Mouse (Mus musculus) right cerebral cortex, adult 18-20 months (tissue): ENCODE results near the gene Pola2.
A peak's percentile ranks its signal among the peaks of the same experiment; 100 is the strongest.

Experiments
- DNase-seq: peaks from one replicate; pipeline ENCODE4 v3.0.0; 2022; ENCODE audit warnings: mixed read lengths

The Pola2 gene

DNA sequence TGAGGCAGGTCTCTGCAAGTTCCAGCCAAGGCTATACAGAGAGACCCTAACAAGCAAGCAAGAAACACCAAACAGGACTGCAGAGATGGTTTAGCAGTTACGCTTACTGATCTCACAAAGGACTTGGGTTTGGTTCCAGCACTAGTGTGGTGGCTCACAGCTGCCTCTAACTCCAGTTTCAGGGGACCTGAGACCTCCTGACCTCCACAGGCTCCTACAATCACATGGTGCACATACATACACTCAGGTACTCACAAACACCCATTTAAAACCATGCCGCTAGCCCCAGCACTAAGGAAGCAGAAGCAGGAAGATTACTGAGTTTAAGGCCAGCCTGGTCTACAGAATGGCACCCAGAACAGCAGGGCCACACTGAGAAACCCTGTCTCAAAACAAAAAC lies 802 bp upstream of the Pola2 start:
- DNase-seq, result no peak

DNA sequence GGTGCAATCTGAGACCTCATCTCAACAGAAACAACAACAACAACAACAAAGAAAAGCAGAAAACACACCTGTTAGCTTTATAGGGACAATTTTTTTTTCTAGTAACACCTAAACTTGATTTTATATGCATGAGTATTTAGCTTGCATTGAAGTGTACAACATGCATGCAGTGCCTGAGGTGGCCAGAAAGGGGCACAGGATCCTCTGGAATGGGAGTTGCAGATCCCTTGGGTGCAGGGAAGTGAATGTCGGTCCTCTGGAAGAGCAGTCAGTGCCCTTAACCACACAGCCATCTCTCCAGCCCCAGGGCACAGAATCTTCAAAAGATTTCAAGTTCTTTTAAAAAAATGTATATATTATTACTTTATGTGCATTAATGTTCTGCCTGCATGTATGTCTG lies 1.4 kb downstream of the Pola2 start:
- no peak for DNase-seq

DNA sequence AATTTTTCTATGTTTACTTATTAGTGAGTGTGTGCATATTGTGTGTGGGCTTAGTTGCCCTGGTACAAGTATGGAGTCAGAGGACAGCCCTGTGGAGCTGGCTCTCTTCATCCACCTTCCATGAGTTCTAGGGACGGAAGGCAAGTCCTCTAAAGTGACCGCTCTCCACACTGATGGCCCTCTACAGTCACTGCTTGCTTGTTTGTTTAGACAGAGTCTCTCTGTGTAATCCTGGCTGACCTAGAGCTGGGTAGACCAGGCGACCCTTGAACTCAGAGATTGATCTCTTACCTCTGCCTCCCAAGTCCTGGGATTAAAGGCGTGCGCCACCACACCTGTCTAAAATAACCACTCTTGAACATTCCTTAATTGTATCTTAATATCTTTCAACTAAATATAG lies 6.6 kb downstream of the Pola2 start:
- DNase-seq, result no peak

DNA sequence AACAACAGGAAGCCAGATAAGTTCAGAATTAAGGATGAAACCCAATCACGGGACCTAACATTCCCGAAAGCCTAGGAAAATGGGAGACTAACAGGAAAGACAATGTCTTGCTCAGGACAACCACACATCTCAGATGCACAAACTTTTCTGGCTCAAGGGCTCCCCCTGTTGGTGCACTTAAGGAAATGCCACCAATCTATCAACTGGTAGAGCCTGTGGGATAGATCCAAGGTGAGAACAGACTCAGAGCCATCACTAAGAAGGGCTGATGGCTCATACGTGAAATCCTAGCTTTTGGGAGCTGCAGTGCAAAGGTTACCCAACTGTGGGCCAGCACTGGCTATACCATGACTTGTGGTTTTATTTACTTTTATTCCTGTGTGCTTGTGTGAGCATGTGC lies 7.3 kb downstream of the Pola2 start:
- DNase-seq, result peak; percentile 78

DNA sequence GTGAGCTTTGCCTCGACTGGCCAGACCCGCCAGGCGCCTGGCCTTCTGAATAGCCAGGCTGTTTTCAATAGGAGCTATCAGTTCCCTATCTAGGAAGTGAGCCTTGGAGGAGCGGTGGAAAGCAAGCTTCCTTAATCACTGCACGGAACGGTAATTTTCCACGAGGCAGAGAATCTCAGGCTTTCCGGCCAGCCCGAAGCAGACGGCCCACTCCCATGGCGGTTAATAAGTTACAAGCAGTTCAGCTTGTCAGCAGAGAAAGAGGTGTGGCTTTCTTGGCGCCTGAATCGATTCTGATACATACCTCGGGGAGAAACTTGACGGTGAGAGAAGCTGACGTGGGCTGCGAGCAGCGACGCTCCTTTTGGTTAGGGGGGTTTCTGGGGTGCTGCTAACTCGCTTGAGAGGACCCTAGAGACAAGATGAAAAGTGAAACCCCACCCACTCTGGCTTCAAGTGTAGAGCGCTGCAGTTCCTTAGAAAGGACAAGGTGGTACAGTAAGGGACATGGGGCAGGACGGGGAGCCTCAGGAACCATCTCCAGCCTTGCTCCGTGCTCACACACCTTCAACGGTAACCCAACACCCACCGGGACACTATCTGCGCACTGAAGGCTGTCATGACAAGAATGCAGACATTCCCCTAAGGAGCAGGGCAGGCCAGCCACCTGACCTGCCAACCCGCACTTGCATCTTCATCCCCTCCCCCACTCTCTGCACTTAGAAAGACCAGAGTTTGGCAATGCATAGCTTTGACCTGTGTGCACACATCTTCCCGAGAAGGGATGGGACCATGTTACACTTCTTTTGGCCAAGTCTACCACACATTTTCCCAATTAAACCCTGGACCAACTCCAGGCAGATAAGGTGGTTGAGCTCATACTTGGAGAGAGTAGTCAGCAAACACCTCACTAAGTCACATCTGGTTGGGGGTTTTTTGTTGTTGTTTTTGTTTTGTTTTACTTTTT lies 8.0 kb downstream of the Pola2 start:
- no peak for DNase-seq

DNA sequence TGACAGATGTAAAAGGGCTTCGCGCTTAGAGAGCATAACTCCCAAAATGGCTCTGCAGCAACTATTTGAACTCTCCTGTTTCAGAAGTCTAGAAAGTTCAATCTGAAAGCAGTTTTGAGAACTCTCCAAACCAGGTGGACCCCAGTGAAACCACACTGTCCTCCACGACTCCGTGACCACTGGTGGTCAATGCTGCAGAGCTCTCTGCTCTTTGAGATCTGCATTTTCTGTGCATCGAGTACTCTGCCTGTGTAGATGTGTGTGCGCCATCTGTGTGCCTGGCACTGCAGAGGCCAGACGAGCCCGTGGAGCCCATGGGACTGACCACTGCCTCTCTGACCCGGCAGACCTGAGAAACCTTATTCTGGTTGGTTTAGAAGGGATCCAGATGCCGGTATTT lies 9.1 kb downstream of the Pola2 start:
- no peak for DNase-seq

DNA sequence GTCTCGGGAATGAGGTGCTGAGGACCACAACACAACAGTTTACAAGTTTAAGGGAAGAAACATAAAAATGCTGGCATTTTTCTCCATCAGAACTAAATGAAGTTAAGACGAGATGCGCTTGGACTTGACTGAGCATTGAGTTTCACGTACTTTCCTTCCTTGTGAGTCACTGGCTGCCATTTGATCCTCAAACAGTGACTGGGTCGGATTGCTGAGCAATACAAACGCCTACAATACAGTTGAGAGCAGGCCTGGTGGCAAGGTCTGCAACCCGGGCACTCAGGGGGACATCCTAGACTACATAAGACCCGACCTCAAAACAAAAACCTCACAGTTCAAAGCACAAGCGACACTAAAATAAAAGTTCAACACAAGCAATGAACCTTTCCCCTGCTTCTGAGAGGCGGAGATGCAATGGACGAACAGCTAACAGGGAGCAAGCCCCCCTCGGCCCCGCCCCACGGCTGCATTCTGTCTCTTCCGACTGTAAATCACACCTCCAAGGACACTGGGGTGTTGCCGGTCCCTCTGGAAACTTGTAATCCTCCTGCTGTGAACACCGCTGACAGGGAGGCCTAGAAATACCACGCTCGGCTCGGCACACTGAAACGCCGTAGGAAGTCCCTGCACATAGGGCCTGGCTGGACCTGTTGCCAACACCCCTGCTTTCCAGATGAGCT lies 9.8 kb downstream of the Pola2 start:
- DNase-seq, result no peak

DNA sequence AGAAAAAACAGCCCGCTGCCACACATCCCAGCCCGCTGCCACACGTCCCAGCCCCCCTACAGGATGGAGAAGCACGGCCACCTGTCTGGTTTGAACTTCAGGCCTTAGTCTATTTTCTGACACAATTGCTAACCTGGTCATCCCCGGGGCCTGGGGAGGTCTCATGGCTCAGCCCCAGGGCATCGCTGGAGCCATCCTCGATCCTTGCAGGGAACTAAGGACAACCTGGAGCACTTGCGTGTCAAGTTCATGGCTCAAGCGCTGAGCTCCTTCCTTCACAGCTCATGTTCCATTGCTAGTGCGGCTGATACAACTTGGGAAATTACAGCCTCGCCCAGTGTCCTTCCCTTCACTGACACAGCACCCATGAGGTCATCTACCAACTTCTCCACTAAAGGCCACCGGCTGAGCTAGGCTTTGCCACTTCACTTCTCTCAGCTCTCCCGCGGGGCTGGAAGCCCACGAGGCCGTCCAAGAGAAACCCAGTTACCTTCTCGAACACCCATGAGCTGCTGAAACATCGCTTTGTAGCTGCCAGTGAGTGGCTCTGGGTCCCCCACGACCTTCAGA lies 10.7 kb downstream of the Pola2 start:
- DNase-seq, result no peak

DNA sequence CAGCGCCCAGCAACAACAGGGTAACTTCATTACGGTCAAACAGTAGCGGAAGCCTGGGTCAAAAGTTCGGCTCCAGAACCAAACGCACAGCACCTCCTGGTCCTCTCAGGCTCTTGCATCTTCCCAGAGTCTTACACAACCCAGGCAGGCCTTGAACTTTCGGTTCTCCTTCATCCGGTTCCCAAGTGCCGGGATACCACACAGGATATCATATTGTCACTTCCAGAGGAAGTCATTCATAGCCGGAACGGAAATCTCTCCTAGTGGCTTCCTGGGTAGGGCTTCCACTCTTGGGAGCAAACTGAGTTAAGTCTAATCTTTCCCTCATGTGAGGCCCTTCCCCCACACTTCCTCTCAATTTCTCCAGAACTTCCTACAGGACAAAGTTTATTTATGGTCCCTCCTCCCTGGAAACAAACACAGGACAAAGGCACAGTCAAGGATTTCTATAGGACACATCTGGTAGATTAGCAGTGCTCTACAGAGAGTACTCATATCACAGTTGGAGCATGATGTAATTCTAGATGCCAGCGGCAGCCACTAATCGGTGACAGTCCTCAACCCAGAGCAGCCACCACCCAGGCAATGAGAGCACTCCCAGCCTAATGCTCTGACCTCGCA lies 11.8 kb downstream of the Pola2 start:
- no peak for DNase-seq

DNA sequence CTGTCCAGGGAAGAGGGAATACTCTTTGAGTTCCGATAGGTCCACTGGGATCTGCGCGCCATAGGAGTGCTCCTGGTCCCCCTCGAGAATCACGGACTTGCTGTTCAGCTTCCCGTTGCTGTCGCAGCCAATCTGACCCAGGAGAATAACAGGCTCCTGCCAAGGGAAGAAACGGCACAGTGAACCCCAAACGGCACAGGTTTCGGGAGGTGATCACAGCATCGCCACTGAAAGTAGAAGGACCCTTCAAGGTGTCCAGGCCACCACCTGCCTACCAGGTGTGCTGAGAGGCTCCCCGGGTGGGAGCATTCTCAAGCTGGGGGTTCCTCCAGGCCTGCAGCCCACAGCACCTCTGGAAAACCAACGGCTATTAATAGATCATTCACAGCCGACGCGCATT lies 12.4 kb downstream of the Pola2 start:
- DNase-seq, result no peak

DNA sequence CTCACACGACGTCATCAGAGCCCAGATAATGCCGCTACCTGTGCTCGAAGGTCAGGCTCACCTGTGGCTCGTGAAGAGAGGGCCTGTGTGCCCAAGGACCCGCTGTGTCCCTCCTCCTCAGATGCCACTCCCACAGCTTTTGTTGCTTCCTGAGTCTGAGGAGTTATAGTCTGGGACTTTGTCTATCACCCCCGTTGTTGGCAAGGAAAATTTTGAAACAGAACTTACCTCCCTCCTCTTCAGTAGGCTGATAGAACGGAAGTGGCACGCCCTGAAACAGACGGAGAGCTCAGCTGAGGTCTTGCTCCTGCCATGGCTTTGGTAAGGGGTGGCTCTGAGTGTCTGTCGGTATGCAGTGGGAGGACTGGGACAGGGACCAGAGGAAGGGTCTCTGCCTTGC lies 13.8 kb downstream of the Pola2 start:
- no peak for DNase-seq

DNA sequence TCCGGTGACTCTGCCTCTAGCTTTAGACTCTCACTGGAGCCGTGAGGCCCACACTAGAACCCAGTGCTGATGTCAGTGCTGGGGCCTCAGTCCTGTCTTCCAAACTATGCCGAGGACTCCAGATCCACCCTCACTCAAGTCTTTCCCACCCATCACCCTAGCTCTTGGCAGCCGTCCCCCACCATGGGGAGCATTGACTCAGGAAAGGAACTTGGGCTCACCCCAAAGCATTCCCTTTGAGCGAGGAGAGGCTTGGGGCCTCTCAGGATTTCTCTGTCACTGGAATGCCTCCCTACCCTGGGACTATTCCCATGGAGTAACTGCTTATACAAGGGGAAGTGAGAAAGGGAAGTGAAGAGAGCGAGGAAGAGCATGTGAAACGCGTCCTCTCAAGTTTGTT lies 18.1 kb downstream of the Pola2 start:
- DNase-seq, result no peak

DNA sequence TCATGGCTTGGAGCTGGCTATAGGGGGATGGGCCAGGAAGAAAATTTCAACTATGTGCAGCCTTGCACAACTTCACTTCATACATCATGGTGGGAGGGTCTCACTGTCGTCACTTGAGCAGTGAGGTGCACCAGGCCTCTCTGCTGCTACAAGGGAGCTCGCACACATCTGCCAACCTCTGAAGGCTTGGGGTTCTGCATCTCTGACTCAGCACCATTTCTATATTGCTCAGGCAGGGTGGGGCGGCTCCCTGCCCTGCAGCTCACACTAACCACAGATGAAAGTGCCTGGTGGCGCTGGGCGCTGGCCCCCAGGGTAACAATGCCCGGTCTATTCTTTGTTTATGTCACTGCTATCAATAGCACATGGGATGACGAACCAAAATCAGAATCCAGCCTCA lies 19.0 kb downstream of the Pola2 start:
- DNase-seq, result peak; percentile 49

DNA sequence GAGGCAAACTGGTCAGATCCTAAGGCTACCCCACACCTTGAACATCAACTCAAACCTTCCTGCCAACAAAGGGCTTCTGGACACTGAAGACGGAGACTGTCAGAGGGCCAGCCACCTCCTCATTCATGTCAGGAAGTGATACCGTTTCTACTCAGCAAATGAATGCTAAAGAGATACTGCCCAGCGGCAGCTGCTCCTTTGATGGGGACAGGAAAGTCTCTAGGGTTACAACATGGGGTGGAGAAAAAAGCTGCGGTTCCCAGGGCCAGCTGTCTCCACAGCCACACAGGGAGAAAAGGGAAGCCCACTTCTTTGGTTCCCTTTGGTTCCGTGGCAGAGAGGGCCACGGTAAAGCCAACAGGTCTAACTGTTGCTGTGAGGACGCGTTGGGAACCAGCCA lies 19.9 kb downstream of the Pola2 start:
- DNase-seq, result no peak

DNA sequence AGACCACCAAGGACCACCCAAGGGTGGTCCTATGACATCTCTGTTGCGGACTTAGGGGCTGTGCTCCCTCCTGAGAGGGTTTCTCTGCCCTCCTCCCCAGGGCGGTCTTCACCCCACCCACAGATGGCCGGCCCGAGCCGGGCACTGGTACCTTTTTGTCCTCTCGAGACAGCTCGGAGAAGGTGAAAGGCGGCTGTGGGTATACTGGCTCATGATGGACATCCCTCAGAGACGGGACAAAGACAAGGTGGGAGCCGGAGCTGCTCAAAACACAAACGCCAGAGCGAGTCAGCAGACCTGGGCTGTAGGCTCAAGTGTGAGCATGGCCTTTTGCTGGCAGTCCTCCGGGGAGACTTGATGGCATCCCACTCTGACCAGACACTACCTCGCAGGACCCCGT lies 20.6 kb downstream of the Pola2 start:
- DNase-seq, result no peak

DNA sequence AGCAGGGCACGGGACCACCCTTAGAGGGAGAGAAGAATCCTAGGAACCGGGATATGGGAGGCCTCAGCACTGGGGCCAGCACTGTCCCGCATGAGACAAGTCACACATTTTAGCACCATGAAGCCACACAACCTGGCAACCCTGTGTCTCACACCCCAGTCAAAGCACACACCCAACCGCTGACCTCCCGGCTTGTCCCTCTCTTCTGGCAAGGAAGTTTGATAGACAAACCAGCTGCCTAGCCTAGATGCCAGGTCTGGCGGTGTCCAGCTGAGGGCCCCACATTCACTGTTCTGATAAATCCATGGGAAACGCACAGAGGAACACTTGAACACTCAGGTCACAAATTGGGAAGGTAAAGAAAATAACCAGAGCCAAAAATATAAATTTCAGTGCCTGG lies 21.4 kb downstream of the Pola2 start:
- DNase-seq, result no peak

DNA sequence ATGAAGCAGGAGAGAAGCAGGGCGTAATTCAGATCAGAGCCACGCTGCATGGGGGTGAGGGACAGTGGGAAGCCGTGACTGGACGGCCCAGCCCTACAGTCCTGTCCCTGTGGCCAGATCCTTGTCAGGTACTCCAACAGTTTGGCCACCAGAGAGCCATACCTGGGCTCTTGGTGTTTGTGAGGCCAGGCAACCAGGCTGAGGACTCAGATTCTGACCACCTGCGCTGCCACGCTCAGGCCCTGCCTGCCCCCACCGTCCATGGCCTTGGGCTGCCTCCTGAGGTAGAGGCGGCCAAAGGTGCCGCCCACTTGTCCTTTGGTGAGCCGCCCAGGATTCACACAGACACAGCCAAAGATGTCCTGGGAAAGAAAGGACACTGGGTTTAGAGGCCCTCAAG lies 23.3 kb downstream of the Pola2 start:
- DNase-seq, result no peak

DNA sequence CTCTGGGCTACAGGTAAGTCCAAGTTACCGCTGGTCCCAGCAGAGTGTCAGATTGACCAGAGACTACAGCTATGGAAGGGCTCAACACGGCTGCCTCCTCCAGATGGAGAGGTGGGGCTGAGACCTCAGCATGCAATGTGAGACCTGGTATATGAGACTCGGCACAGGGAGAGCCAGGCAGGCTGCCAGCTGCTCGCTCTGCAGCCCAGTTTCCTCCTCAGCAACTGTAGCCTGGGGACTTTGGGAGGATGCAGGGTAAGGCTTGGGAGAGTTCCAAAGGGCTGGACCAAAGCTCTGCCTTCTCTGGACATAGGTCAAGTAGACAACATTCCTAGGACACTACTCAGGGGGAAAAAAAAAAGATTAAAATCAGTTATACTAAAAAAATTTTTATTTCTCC lies 23.8 kb downstream of the Pola2 start:
- no peak for DNase-seq

DNA sequence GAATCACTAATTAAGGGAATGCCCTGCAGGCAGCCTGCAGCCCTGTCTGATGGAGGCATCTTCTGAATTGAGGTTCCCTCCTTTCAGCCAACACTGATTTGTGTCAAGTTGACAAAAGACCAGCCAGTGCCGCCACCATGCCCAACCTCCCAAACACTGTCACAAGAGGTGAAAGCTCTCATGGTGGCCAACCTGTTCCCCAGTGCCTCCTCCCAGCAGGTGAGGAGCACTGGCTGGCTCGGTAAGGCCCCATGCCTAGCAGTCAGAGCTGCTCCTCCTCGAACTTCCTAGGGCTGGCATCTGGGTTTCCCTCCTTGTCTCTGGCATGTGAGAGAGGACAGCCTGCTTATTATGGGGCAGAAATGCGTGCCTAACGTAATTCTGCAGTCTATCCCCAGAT lies 24.3 kb downstream of the Pola2 start:
- no peak for DNase-seq

DNA sequence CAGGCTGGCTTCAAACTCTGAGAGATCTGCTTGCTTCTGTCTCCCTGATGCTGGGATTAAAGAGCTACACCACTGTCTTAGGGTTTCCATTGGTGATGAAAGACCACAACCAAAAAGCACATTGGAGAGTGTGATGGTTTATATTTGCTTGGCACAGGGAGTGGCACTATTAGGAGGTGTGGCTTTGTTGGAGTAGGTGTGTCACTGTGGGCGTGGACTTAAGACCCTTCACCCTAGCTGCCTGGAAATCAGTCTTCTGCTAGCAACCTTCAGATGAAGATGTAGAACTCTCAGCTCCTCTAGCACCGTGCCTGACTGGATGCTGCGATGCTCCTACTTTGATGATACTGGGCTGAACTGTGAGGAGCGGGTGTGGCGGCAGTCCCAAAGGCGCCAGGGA lies 25.5 kb downstream of the Pola2 start:
- DNase-seq, result no peak

DNA sequence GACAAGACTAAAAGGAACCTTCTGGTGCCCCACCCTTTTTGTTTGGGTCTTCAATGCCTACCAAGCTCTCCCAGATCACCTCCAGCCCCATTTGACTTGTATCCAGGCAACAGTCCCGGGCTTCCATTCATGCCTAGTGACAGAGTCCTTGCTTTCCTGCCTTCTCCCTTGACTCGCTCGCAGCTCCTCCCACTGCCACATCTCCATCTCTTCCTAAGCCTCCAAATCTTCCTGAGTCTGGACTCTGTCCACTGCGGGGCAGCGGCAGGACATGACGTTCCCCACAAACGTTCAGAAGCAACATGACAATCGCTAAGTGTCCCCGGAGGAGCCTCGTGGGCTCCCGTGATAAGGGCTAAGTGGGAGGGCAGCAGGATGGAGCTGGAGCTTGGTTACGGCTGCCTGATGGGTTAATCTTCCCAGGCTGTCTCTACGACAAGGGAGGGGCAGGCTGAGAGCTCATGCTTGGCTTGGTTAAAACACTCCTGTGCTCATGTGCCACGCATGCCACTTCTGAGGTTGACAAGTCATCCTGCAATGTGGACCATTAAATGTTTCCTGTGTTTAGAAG lies 26.1 kb downstream of the Pola2 start:
- DNase-seq, result no peak

DNA sequence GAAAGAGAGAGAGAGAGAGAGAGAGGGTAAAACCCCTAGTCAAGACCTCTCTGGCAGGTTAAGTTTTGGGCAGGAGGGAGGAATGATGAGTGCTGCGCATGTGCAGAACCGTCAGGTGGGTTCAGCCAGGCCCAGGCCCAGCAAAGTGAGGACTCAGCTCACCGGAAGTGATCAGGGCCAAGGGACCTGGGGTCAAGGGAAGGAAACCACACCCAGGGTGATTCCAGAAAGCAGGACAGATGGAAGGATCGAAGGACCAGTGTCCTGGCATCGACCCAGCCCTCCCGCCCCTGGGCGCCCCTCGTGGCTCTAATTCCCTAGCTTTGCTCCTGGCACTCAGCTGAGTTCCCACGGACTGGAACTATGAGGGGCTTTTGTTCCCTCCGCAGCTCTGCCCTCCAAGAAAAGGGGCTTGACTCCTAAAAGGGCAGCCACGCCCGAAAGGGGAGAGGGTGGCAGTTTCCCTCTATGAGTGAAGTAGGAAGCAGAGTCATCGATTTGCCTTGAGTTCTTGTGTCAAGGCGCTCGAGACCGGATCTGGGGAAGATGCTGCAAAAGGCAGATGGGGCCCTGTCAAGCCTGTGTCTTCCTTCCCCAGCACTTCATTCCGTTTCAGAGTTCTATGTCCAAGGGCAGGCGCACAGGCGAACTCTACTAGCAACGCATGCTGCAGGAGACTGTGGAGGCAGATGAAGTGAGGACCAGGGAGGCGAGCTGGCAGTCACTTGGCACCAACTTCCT lies 26.7 kb downstream of the Pola2 start:
- no peak for DNase-seq

DNA sequence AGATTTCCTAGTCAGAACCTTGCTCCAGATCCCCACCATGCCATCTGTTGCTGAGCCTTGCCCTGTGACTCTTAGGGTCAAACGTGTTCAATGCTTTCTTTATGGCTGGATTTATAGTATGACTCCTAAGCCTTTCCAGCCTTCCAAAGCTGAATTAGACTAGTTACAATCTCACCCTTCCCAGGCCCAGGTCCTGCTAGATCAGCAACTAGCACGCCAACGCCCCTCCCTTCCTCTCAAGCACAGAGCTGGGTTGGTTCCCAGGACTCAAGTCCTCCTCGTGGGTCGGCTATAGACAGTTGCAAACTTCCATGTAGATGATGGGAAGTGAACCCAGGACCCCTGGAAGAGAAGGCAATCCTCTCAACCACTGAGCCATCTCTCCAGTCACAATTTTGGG lies 28.3 kb downstream of the Pola2 start:
- no peak for DNase-seq
